Mouse (Mus musculus) bone marrow macrophage, adult 2 months (primary cell): ENCODE measurements at regions not wholly inside any gene's neighbourhood (a gene's known extent, or its start where the extent isn't known, plus 50 kb on each side); places are given as distances from the start of the nearest gene placed in this dataset.

Experiments used
- H3K27ac ChIP-seq: 2 replicates; pipeline ENCODE4 v1.5.1; 2012; ENCODE audit warnings: low read depth, low read length; ENCODE audit not compliant: insufficient read depth
- H3K4me1 ChIP-seq: 2 replicates; pipeline ENCODE4 v1.6.1; 2012; ENCODE audit warnings: low read length; ENCODE audit not compliant: control insufficient read depth, insufficient read depth
- H3K4me3 ChIP-seq: 2 replicates; pipeline ENCODE4 v1.5.1; 2012; ENCODE audit warnings: mild to moderate bottlenecking, low read length, moderate library complexity; ENCODE audit not compliant: insufficient read depth
- CTCF ChIP-seq: IDR thresholded peaks from 2 replicates; pipeline ENCODE4 v1.5.1; 2012; ENCODE audit warnings: low read depth, mild to moderate bottlenecking, low read length, moderate library complexity
- POLR2A ChIP-seq: IDR thresholded peaks from 2 replicates; pipeline ENCODE4 v1.6.1; 2012; ENCODE audit warnings: mild to moderate bottlenecking, low read depth, low read length, borderline replicate concordance

- no peak for TF ChIP-seq POLR2A
- no peak for TF ChIP-seq CTCF
- Histone ChIP-seq H3K27ac (no peak overlapping the region), H3K4me3 (no peak overlapping the region), H3K4me1 (no peaks in the 10 kb centered on the region)
Observed at GRCm38 (mm10) chr13:28408868-28409608, 151.7 kb downstream of the Gm11361 start.

GRCm38 (mm10) chr13:28400459-28400858 lies 143.1 kb downstream of the Gm11361 start:
- TF ChIP-seq CTCF (no peak), POLR2A (no peak)
- Histone ChIP-seq H3K4me1 (no peaks in the 10 kb centered on the region), H3K4me3 (no peak overlapping the region), H3K27ac (no peak overlapping the region)
